Mouse (Mus musculus): ENCODE measurements around the gene Pdcd6ip.

DNA sequence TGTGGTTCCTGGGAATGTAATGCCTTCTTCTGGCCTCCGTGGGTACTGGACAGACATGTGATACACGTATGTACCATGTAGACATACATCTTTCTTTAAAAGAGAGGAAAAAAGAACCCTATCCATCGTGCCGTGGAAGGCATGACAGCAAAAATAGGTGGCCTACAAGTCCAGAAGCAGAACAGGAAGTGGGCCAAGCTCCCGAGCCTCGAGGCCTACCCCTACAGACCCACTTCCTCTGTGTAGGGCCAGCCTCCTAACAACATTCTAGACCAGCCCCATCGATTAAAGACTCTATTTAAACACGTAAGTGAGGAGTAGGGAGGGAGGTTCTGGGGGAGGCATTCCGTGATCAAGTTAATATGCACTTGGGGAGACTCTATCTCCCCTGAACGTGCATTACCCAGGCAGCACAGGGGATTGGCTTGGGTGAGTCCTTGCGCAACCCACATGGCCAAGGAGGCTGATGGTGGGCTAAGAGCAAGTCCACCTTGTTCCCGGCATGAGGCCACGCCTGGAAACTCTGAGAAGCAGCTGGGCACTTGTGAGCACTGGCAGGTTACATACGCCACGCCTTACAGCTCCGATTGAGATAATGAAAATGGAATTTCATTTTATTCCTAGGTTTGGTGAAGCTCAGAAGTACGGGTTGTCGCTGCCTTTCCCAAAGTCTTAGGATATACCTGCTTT, 19.1 kb upstream of the Pdcd6ip start:
- TF ChIP-seq POLR2A (IDR thresholded peaks at IDR 0.05; ENCODE audit: borderline replicate concordance, extremely low read depth, low read depth, low read length) (no peak), CTCF (IDR thresholded peaks at IDR 0.05; ENCODE audit: insufficient read depth, low read length) (no peak)
